Mouse (Mus musculus) embryo, embryonic 9.5 days (tissue): ENCODE data around the gene Acbd6.

Experiments used
- DNase-seq: peaks from one replicate; pipeline ENCODE4 v3.0.0-alpha.2; 2017; ENCODE audit errors: extremely low spot score

The Acbd6 gene

DNA sequence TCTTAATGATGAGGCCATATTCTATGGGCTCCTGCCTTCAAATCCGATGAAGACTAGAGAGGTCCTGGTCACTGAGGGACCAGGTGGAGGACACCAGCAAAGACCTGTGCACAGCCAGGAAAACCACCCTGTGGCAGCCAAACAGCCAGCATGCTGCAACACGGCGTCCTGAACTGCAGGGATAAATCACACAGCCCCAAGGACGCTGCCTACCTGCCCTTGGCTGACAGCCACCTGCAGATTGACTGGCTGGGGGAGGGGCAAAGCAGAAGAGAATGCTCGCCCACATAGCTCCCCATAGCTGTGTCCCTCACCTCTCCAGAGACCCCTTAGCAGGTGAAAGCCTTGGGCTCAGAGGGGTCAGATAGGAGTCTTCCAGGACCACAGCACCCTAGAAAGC lies 162.1 kb downstream of the Acbd6 start:
- DNase-seq: no peak

DNA sequence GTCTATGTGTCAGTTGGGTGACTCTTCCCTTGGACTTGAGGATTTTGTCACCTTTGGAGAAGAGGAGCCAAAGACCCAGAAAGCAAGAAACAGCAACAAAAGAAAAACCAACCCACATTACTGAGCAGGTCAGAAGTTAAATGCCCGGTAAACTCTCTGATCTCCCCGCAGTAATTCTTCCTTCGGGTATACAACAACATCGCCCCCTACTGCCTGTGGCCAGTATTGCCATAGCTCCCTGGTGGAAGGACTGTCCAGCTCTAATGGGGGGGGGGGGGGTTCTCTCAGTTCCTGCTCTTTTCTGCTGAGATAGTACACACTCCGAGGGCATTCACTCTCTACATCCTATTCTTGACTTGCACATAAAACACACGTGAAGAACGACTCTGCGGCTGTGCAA lies 163.5 kb downstream of the Acbd6 start:
- no peak for DNase-seq

- DNase-seq: peak; percentile 79
Measured at GRCm38 (mm10) chr1:155722185-155722584, 164.3 kb downstream of the Acbd6 start.

- DNase-seq: no peak
Measured at GRCm38 (mm10) chr1:155724301-155724700, 166.4 kb downstream of the Acbd6 start.

GRCm38 (mm10) chr1:155725876-155726275 lies 168.0 kb downstream of the Acbd6 start:
- DNase-seq: no peak

GRCm38 (mm10) chr1:155727830-155728229 lies 169.9 kb downstream of the Acbd6 start:
- DNase-seq: no peak

- DNase-seq: no peak
Measured at GRCm38 (mm10) chr1:155729113-155729795, 171.3 kb downstream of the Acbd6 start.

DNA sequence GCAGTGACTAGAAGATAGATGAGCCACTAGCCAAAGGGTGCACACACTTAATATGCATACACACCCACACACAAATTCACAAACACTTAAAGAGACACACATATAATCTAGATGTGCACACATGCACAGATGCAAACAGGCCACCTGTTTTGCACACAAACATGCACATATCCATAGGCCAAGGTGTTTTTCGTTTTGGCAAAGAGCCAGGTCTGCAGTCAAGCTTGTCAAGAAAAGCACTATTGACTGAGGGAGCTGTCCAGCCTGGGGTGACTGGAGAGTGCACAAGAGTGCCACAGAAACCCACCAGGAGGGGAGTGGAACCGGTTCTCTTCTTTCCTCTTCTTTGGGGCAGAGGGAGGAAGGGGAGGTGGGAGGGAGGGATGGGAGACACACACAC lies 173.2 kb downstream of the Acbd6 start:
- DNase-seq: no peak

DNA sequence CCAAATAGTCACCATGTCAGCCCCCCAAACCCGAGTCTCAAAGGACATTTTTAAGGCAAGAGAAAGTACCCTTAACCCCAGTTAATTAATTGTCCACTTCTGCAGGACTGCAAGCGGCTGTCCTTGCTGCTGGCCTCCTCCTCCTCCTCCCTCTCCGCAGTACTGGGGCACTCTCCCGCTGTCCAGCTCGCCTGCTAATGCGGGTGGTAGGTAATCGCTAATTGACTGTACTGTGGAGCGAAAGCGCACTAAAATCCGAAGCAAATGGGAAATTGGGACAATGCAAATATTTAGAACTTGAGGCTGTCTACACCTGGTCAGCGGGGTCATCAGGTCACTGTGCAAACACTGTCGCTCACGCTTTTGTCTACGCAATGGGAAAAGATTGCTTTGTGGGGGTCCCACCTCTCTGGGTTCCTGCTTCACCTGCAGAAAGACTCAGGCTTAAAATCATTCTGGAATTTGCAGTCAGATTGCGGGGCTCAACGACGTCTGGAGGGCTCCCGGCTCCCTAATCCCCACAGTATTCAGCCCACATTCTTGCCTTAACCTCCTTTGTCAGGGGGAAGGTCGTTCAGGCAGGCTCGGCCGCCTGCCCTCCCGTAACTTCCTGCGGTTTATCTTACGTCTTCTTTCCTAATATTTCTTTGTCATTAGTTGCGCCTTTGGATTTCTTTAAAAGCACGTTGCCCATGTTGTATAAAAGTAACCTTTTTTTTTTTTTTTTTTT lies 178.3 kb downstream of the Acbd6 start:
- no peak for DNase-seq

- DNase-seq: peak; percentile 58
Measured at GRCm38 (mm10) chr1:155737017-155737808, 179.3 kb downstream of the Acbd6 start.

- no peak for DNase-seq
Measured at GRCm38 (mm10) chr1:155737809-155738383, 180.0 kb downstream of the Acbd6 start.
